Mouse (Mus musculus) erythroid progenitor cell, adult 5-6 weeks (primary cell): Measurements from ENCODE around the gene Dek. TPM values are rescaled to one million over a fixed set of nuclear protein-coding genes. Genes with fewer than 3 reads are reported as not detected.
A peak's percentile ranks its signal among the peaks of the same experiment; 100 is the strongest.

Source experiments
- ATAC-seq: replicated peaks from 2 replicates; pipeline ENCODE4 v1.8.0; 2016; ENCODE audit warnings: moderate number of reproducible peaks, mild to moderate bottlenecking, moderate TSS enrichment, inconsistent platforms; ENCODE audit not compliant: poor library complexity, low FRiP score, severe bottlenecking
- total RNA-seq, 2 experiments: library from RNA; stranded (forward) in 1 of 2; stranded (reverse) in 1 of 2; fragments of 150-400 nt in 1 of 2; fragments of 186-747, 209-891 nt in 1 of 2; gene quantifications; 2 replicates each; pipeline versions ENCODE4 v1.2.3 to v1.2.4; 2015 to 2017; ENCODE audit warnings: low replicate concordance in 2 of 2

The Dek gene
- total RNA-seq, 2 experiments from 2014 or later, result 1,007 to 2,076 TPM

DNA sequence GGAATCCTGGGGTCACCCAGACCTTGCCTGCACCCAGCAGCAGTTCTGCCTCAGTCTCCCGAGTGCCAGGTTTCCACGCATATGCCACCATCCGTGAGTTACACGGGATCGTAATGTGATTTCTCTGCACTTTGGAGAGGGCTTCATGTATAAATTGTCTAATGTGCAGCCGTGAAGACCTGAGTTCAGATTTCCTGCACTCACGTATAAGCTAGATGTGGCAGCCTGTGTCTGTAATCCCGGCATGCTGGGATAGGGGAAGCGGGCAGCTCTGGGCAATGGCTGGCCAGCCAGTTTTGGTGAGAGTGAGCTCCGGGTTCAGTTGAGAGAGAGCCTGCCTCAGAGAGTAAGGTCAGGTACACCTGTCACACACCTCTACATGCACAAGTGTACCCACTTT is 39.5 kb downstream of the Dek start:
- ATAC-seq, result no peak

DNA sequence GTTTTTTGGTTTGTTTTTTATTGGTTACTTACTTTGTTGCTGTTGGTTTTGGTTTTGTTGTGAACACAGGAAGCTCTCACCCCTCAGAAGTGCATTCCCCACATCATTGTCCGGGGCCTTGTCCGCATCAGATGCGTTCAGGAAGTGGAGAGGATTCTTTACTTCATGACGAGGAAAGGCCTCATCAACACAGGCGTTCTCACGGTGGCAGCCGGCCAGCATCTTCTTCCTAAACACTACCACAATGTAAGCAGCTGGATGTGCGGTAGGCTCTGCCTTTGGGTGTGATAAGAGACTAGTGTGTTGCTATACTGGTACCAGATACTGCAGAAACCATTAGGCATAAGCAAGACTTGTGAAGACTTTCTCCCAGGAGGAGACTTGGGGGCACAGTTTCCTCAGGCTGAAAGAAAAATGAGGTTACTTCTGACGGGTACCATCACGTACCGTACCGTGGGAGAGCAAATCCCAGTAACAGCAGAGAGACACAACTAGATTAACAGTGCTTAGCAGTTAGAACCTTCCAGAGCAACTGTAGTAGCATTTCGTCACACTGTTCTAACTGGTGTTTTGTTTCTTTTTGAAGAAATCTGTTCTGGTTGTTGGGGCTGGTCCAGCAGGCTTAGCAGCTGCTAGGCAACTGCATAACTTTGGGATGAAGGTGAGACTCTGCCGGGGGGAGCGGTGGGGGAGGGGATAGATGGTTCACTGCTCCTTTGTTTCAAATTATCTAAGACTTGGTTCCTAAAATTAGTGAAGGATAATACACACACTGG is 41.8 kb downstream of the Dek start:
- ATAC-seq, result no peak

DNA sequence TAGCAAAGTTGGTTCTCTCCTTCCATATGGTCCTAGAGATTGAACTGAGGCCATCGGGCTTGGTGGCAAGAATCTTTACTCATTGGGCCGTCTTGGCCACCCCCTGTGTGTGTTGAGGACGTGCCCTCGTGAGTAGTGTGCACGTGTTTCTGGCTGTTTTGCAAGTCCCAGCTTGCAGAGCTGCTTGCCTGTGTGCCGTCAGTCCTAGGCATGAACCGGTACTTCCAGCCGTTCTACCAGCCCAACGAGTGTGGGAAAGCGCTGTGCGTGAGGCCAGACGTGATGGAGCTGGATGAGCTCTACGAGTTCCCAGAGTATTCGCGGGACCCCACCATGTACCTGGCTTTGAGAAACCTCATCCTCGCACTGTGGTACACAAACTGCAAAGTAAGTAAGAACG is 43.2 kb downstream of the Dek start:
- ATAC-seq, result no peak

- ATAC-seq, result no peak
These were observed 49.2 kb downstream of the Dek start for GRCm38 (mm10) chr13:47056781-47057180.

DNA sequence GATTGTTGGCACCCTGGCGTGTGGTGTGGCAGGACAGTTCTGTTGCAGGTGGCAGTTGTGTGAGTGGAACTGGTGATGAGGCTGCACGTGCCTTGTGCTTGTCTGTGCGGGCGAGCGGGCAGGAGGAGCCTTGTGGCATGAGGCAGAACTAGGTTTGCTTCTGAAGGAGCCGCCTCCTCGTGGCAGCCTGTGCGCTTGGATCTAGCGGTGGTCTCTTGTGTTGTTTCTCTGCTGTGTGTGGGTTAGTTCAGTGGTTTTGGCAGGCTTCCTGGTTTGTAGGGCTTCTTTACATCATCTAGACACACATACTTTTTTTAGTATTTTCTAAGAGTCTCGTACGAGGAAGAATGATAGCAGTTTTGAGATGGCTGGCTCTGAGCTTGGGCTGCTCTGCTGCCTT is 49.9 kb downstream of the Dek start:
- ATAC-seq, result no peak

GRCm38 (mm10) chr13:47053971-47054370 is 52.0 kb downstream of the Dek start:
- ATAC-seq, result no peak

DNA sequence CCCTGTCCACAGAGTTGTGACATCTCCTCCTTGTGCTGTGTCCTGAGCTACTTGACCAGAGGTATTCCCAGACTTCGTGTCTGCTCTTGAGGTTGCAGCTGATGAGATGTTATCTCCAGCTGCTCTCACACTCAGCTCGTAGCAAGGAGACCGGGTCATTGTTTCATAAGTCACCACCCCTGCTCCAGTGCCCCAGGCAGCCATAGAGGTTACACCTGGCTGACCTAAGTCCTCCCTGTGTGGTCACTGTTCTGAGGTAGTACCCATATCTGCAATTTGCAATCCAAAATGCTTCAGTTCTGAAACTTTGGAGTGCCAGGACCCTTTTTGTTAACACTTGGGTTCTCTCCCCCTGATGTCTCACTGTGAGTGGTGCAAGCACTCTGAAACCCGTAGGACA is 56.0 kb downstream of the Dek start:
- ATAC-seq, result no peak

GRCm38 (mm10) chr13:47047996-47048395 is 58.0 kb downstream of the Dek start:
- no peak for ATAC-seq

- no peak for ATAC-seq
These were observed 61.4 kb downstream of the Dek start, which contains the start of gene Tpmt for GRCm38 (mm10) chr13:47044617-47044947. Gene Tpmt (minus strand): TSS chr13:47044737.

- no peak for ATAC-seq
These were observed 62.0 kb downstream of the Dek start for GRCm38 (mm10) chr13:47043833-47044616.

DNA sequence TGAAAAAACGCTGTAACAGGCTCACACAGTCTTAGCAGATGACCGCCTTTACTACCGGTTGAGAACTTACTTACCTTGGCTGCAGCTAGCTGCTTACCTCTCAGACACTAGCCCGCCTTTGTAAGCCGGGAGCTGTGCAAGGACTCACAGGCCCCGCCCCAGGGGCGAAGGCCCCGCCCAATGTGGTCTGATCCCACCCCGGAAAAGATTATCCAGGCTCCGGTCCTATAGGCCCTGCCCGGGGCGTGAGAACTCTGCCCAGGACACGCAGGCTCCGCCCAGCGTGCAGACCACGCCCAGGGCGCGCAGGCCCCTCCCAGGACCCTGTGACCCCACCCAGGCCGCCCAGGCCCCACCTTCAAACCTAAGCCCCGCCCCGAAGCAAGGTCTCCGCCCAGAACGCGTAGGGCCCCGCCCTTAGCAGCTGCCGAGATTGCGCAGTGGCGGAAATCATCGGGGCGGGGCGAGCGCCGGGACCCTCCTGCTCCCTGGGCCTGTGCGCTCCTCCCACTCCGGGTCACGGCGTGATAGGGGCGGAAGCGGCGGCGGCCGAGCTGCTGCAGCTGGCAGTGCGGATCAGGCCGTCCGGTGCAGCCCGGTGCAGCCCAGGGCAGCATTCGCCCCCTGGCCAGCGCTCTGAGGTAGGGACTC is 62.8 kb downstream of the Dek start, which contains the start of gene Kdm1b:
Gene Kdm1b (plus strand): TSS at position 470 of the 651 bp plus-strand sequence.
- ATAC-seq, result peak; percentile 94

- no peak for ATAC-seq
These were observed 63.9 kb downstream of the Dek start for GRCm38 (mm10) chr13:47042024-47042633.

DNA sequence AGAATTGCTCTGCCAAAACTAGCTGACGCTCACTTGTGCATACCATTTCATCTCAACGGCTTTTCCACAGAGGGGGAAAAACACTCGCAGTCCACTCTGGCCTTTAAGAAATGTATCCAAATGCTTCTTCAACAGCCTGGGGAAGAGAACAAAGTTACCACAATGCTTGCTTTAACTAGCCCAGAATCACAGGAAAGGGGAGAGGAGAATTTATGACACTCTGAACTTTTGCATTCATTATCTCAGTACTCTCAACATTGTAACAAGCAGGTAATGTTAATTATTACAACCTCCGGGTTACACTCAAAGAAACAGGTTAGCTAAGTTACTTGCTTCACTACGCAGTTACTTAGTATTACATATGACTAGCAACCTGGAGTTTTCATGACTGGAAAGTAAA is 65.9 kb downstream of the Dek start:
- ATAC-seq, result no peak

- ATAC-seq, result no peak
These were observed 68.1 kb downstream of the Dek start for GRCm38 (mm10) chr13:47037946-47038345.

Other genes with a start within 250 kb of the Dek start
- 1.7 and 3.6 TPM in 2 replicates for gene Kif13a, start 176.3 kb downstream of the Dek start, total RNA-seq (2015; ENCODE audit: low replicate concordance)
- 6.5 and 6.7 TPM in 2 replicates for gene Kif13a, start 176.3 kb downstream of the Dek start, total RNA-seq (2017; ENCODE audit: low replicate concordance)
- not detected in 2 replicates for gene Nhlrc1, start 91.4 kb downstream of the Dek start, total RNA-seq (2015; ENCODE audit: low replicate concordance)
- gene Nhlrc1, start 91.4 kb downstream of the Dek start, total RNA-seq (2017; ENCODE audit: low replicate concordance), result not detected in 2 replicates
- gene Kdm1b, start 62.7 kb downstream of the Dek start, total RNA-seq (2015; ENCODE audit: low replicate concordance), result 3.4 and 4.3 TPM in 2 replicates
- gene Kdm1b, start 62.7 kb downstream of the Dek start, total RNA-seq (2017; ENCODE audit: low replicate concordance), result 6.8 and 9.8 TPM in 2 replicates
- 21.4 TPM in 1 of 2 replicates, not detected in the other for gene Tpmt, start 61.5 kb downstream of the Dek start, total RNA-seq (2015; ENCODE audit: low replicate concordance)
- gene Tpmt, start 61.5 kb downstream of the Dek start, total RNA-seq (2017; ENCODE audit: low replicate concordance), result 0.15 TPM in 1 of 2 replicates, not detected in the other
- gene Rnf144b, start 16.5 kb upstream of the Dek start, total RNA-seq (2015; ENCODE audit: low replicate concordance), result 0.84 and 2.9 TPM in 2 replicates
- 0.77 and 1.1 TPM in 2 replicates for gene Rnf144b, start 16.5 kb upstream of the Dek start, total RNA-seq (2017; ENCODE audit: low replicate concordance)